Mouse (Mus musculus) heart, adult 10 weeks (tissue): ENCODE measurements around the gene Vmn2r73. TPM values are rescaled to one million over a fixed set of nuclear protein-coding genes. Genes with fewer than 3 reads are reported as not detected.

ENCODE experiments used
- polyA plus RNA-seq: library from polyadenylated mRNA; stranded (reverse); fragments of 350-450 nt; fragmentation: Illumina TruSeq; extraction: RNeasy Lipid Tissue Mini Kit (QIAGEN cat#74804); gene quantifications from one replicate; pipeline ENCODE4 v1.2.3, GENCODE M21; 2014; ENCODE audit warnings: low read depth, low replicate concordance

Gene Vmn2r73
- polyA plus RNA-seq = not detected

DNA sequence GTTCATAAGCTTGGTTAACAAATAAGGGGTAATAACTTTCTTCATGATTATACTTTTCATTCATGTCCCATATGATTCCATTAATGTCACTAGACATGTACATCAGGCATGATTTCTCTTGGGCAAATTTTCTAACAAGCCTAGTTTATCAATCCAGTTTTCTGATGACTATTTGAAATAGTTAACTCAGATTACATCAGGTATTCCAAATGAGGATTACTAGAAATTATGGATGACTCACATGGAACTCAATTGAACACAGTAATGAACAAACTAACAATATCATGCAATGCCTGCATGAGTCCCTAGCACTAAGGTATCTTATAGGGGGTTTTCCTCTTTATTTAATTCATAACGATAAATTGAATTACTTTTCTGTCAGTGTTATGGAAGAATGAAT is at the start of gene Vmn2r73:
TSS of gene Vmn2r73 (minus strand) at position 101 of the 400 bp plus-strand sequence.

Other genes with a start within 250 kb of the Vmn2r73 start
- not detected for gene Vmn2r72, start 121.2 kb downstream of the Vmn2r73 start, polyA plus RNA-seq
- gene Vmn2r74, start 85.4 kb upstream of the Vmn2r73 start, polyA plus RNA-seq = not detected